Mouse (Mus musculus) hindbrain, embryonic 10.5 days (tissue): ENCODE measurements at regions not wholly inside any gene's neighbourhood (a gene's known extent, or its start where the extent isn't known, plus 50 kb on each side); places are given as distances from the start of the nearest gene placed in this dataset.

Experiments
- DNase-seq: peaks from one replicate; pipeline ENCODE4 v3.0.0-alpha.2; 2017; ENCODE audit warnings: low spot score
- H3K27ac ChIP-seq: fragments of 300-500 bp; sonication (generic); 2 replicates; pipeline ENCODE4 v1.5.1; 2016; ENCODE audit warnings: mild to moderate bottlenecking, moderate library complexity
- H3K27me3 ChIP-seq: fragments of 300-500 bp; sonication (generic); 2 replicates; pipeline ENCODE4 v1.6.1; 2016; ENCODE audit warnings: mild to moderate bottlenecking; ENCODE audit not compliant: poor library complexity, insufficient read depth, severe bottlenecking
- H3K36me3 ChIP-seq: fragments of 300-500 bp; sonication (generic); 2 replicates; pipeline ENCODE4 v1.6.1; 2016; ENCODE audit warnings: mild to moderate bottlenecking, moderate library complexity
- H3K4me1 ChIP-seq: fragments of 300-500 bp; sonication (generic); replicated peaks from 2 replicates; pipeline ENCODE4 v1.6.1; 2016; ENCODE audit warnings: mild to moderate bottlenecking
- H3K4me3 ChIP-seq: fragments of 300-500 bp; sonication (generic); 2 replicates; pipeline ENCODE4 v1.5.1; 2016; ENCODE audit warnings: mild to moderate bottlenecking, moderate library complexity
- H3K9me3 ChIP-seq: fragments of 300-500 bp; sonication (generic); 2 replicates; pipeline ENCODE4 v1.6.1; 2016; ENCODE audit warnings: mild to moderate bottlenecking, moderate library complexity
- WGBS: fragments of 180-500 bp; shearing (Covaris S2); methylation state at CpG from one replicate; pipeline ENCODE4 v1.1.7; 2016; 5-methylcytosine and 5-hydroxymethylcytosine counted together

DNA sequence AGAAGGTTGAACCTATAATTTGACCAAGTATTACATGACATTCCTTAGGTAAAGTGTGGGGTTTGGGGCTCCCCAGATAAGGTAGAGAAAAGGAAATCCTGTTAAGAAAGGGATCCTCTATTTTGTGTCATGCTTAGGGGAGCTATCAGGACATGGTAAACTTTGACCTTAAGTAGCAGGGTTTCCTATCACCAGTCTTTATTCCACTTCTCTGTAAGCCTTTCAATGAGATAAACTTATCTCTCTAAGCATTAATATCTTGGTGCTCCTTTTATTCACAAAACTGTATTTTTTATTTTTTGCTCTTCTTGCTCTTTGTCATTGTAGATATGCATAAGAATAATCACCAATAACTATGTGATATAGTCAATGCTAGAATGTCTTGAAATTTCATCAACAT, 194.4 kb upstream of the Rasa1 start:
- H3K27me3 ChIP-seq = no peaks in the 10 kb centered on the region
- no peak overlapping the region for H3K4me3 ChIP-seq
- no peaks in the 10 kb centered on the region for H3K9me3 ChIP-seq
- no peaks in the 10 kb centered on the region for H3K36me3 ChIP-seq
- no peaks in the 10 kb centered on the region for H3K4me1 ChIP-seq
- DNase-seq = no peak
- H3K27ac ChIP-seq = no peak overlapping the region

DNA sequence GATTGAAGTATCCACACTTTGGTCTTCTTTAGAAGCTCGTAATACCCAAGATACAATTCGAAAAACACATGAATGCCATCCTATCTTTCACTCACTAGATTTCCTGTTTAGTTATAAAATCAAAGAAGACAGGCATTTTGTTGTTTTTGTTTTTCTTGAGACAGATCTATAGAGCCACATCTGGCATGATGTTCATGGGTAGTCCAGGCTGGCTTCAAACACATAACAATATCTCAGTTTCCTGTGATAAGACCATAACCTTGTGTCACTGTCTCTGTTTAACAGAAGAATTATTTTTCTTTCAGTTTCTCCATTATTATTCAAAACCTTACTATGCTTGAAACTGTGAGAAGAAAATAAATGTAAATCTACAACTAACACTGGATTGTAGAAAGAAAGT, 190.5 kb upstream of the Rasa1 start:
- 88% methylated on average over 2 of the region's 2 CpGs for WGBS

DNA sequence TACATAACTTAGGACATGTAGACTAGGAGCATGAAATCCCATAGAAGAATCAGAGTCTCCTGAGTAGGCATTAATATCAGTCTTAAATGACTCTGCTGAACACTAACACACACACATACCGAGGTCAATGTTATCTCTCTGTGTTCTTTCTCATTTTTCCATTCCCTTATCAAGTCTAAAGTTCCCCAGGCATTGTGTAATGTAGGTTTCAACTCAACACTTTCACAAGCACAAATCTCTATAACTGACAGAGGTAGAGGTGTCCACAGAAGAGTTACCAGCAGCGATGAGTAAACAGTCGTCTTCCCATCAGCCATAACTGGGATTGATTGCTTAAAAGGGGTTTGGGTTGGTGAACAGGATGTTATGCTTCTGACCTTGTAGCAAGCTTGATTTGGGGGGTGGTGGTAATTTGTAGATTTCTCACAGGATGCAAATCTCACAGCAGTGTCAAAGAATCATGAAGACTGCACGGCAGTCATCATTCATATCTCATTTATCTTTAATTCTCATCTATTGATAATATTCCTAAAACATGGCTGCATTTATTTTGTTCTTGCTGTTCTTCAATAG, 187.4 kb upstream of the Rasa1 start:
- no peaks in the 10 kb centered on the region for H3K36me3 ChIP-seq
- H3K27ac ChIP-seq = no peak overlapping the region
- H3K4me1 ChIP-seq = no peaks in the 10 kb centered on the region
- no peaks in the 10 kb centered on the region for H3K9me3 ChIP-seq
- no peak overlapping the region for H3K4me3 ChIP-seq
- no peak for DNase-seq
- H3K27me3 ChIP-seq = no peaks in the 10 kb centered on the region
- 89% methylated on average over 4 of the region's 4 CpGs for WGBS

More for the DNA sequence above, 190.5 kb upstream of the Rasa1 start:
- H3K9me3 ChIP-seq = no peaks in the 10 kb centered on the region
- no peaks in the 10 kb centered on the region for H3K36me3 ChIP-seq
- no peak for DNase-seq
- no peaks in the 10 kb centered on the region for H3K4me1 ChIP-seq
- H3K27ac ChIP-seq = no peak overlapping the region
- no peaks in the 10 kb centered on the region for H3K27me3 ChIP-seq
- no peak overlapping the region for H3K4me3 ChIP-seq

DNA sequence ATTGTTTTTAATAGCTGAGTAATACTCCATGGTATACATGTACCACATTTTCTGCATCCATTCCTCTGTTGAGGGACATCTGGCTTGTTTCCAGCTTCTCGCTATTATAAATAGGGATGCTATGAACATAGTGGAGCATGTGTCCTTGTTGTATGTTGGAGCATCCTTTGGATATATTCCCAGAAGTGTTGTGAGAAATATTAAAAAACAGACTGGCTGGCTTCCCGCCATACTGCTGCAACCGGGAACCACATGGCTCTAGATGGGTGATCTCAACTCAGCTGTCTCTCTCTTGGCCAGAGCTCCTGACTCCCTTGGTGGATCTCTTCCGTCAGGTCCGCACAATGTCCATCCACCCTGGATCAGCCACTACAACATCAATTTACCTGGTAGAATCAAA, 182.4 kb upstream of the Rasa1 start:
- no peak overlapping the region for H3K27ac ChIP-seq
- H3K27me3 ChIP-seq = no peaks in the 10 kb centered on the region
- H3K36me3 ChIP-seq = no peaks in the 10 kb centered on the region
- no peaks in the 10 kb centered on the region for H3K9me3 ChIP-seq
- H3K4me1 ChIP-seq = no peaks in the 10 kb centered on the region
- DNase-seq = no peak
- H3K4me3 ChIP-seq = no peak overlapping the region
- WGBS = 93% methylated on average over 5 of the region's 5 CpGs

DNA sequence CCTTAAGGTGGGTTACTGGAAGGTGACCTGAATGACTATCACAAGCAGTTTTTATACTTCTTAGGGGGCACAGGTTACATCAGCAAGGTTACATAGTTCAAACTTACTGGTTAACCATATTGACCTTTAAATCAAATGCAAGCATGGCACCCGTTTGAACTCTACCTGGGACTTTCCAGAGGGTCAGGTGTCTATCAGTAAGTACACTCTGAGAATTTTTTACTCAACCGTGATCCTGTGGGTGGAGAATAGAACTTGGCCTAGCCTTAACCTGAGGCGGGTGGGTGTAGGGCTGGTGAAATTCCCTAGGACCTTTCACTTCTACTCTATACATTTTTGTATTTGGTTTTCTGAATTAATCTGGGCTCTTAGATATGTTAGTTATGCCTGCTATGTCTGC, 170.5 kb upstream of the Rasa1 start:
- WGBS = 88% methylated on average over 3 of the region's 3 CpGs
- no peaks in the 10 kb centered on the region for H3K36me3 ChIP-seq

DNA sequence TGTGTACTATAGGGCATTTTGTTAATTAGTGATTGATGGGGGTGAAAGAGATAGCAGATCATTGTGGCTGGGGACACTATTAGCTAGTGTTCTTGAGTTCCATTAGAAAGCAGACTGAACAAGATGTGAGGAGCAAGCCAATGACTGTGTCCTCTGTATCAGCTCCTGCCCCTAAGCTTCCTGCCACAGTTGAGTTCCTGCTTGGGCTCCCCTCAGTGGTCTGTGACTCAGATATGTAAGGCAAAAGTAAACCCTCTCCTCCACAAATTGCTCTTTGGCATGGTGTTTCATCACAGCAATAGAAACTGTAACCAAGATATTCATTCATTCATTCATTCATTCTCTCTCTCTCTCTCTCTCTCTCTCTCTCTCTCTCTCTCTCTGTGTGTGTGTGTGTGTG, 169.7 kb upstream of the Rasa1 start:
- no peak for DNase-seq
- H3K36me3 ChIP-seq = no peaks in the 10 kb centered on the region
- no peaks in the 10 kb centered on the region for H3K27me3 ChIP-seq
- no peak overlapping the region for H3K27ac ChIP-seq
- H3K4me1 ChIP-seq = no peaks in the 10 kb centered on the region
- H3K9me3 ChIP-seq = no peaks in the 10 kb centered on the region
- no peak overlapping the region for H3K4me3 ChIP-seq

More for the DNA sequence above, 170.5 kb upstream of the Rasa1 start:
- Histone ChIP-seq H3K27me3 (no peaks in the 10 kb centered on the region), H3K9me3 (no peaks in the 10 kb centered on the region), H3K4me1 (no peaks in the 10 kb centered on the region), H3K27ac (no peak overlapping the region), H3K4me3 (no peak overlapping the region)
- DNase-seq = no peak

DNA sequence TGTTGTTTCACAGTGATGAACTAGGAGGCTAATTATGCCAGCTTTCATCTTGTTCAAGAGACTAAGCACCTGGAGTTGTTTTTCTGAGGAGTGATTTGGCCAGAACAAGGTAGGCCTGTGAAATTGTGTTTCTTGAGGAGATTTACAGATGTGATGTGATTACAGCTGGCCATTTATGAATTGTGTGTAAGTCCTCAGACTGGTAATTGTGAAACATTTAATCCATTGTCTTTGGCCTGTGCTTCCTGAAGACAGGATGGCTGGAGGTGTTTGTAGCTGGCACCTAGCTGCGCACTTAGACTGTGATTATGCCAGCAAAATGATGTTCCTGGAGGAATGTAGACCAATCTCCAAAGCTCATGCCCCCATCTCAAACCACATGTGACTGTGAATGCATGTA, 150.7 kb upstream of the Rasa1 start:
- Histone ChIP-seq H3K4me1 (no peaks in the 10 kb centered on the region), H3K27me3 (no peaks in the 10 kb centered on the region), H3K27ac (no peak overlapping the region), H3K9me3 (no peaks in the 10 kb centered on the region), H3K36me3 (no peaks in the 10 kb centered on the region), H3K4me3 (no peak overlapping the region)
- no peak for DNase-seq
- WGBS = 93% methylated on average over 1 of the region's 1 CpGs

DNA sequence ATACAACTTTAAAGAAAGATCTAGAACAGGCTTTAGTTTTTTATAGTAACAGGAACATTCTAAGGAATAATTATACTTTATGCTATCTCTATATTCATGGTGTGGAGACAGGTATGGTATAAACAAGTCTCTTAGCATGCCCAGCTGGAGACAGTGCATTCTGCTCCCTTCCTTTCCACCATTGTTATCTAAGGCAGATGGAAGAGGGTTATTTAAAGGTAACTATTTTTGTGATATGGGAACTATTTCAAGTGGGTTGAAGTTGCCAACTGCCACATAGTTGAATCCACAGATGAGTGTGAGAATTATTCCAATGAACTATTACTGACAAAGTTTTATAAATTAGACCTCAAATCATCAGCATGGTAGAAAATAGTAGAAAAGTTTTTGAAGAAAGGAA, 148.9 kb upstream of the Rasa1 start:
- Histone ChIP-seq H3K27ac (no peak overlapping the region), H3K9me3 (no peaks in the 10 kb centered on the region), H3K36me3 (no peaks in the 10 kb centered on the region), H3K4me1 (no peaks in the 10 kb centered on the region), H3K27me3 (no peaks in the 10 kb centered on the region), H3K4me3 (no peak overlapping the region)
- no peak for DNase-seq

DNA sequence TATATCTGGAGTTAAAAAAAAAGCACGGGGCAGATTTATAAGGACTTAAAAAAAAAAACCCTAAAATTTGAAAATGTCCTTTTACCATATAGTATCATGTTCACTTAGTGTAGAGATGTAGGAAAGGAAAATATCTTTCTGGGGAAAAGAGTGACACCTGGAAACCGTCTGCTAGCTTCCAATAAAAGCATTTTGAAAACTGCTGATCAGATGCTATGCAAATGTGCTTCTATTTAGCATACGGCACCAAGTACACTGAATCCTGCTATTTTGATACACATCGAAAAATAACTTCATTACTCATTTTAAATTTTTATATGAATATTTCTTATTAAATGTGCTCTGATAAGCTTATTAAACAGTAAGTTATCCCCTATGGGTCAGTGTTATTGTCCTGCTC, 148.1 kb upstream of the Rasa1 start:
- no peaks in the 10 kb centered on the region for H3K9me3 ChIP-seq
- no peak overlapping the region for H3K27ac ChIP-seq
- 88% methylated on average over 4 of the region's 4 CpGs for WGBS
- no peaks in the 10 kb centered on the region for H3K4me1 ChIP-seq
- no peak for DNase-seq
- no peak overlapping the region for H3K4me3 ChIP-seq
- H3K36me3 ChIP-seq = no peaks in the 10 kb centered on the region
- no peaks in the 10 kb centered on the region for H3K27me3 ChIP-seq

DNA sequence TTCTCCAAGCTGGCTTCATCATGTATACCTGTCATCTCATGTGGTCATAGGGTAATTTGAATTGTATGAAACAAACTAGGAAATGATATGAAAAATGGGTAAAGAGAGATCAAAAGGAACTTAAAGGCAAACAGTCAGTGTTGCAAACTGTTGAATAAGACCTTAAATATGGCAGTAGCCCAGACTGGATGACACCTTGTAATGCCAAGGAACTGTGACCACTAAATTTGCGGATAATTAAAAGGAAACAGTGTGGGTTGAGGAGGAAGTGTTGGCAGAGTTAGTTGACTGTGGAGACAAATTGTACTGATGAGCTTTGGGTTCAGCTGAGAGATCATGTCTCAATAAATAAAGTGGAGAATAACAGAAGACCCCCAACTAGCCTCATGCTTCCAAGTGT, 147.3 kb upstream of the Rasa1 start:
- H3K4me3 ChIP-seq = no peak overlapping the region
- H3K9me3 ChIP-seq = no peaks in the 10 kb centered on the region
- H3K27me3 ChIP-seq = no peaks in the 10 kb centered on the region
- WGBS = 88% methylated on average over 1 of the region's 1 CpGs
- H3K27ac ChIP-seq = no peak overlapping the region
- H3K4me1 ChIP-seq = no peaks in the 10 kb centered on the region
- H3K36me3 ChIP-seq = no peaks in the 10 kb centered on the region
- no peak for DNase-seq

DNA sequence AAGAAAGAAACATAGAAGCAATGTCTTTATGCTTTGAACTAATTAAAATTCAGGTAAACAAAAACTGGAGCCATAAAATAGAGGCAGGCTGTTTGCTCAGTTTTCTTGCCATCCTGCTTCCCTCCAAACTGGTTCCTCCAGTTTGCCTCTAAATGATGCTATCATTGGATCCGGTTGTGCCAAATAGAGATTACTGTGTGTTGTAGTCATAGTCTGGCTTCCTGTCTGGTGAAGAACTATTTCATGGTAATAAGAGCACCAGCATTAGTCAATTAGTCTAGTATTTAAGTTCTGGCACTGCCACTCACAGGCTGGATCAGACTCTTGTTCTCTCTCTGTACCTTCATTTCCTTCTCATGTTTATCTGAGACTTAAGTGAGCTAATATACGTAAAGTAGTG, 141.9 kb upstream of the Rasa1 start:
- no peak overlapping the region for H3K27ac ChIP-seq
- H3K27me3 ChIP-seq = no peaks in the 10 kb centered on the region
- 93% methylated on average over 2 of the region's 2 CpGs for WGBS
- H3K4me3 ChIP-seq = no peak overlapping the region
- no peaks in the 10 kb centered on the region for H3K36me3 ChIP-seq
- no peak for DNase-seq
- no peaks in the 10 kb centered on the region for H3K9me3 ChIP-seq
- no peaks in the 10 kb centered on the region for H3K4me1 ChIP-seq

DNA sequence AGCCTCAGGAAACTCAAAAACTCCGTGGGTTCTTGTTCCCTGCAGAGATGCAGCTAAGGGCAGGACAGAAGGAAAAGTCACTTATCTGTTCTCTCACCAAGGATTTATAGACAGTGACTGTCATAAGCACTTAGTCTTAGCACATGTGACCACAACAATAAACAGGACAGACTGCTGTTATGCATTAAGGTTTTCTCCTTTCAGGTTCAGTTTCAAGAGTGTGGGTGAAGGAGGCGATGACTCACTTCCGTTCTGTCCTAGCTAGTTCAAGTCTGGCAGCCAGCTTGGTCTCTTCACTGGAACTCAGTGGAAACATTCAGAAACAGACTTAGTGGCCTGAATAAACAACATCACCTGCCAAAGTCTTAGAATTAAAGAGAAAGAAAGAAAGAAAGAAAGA, 141.1 kb upstream of the Rasa1 start:
- H3K9me3 ChIP-seq = no peaks in the 10 kb centered on the region
- no peak overlapping the region for H3K4me3 ChIP-seq
- WGBS = 85% methylated on average over 3 of the region's 3 CpGs
- no peaks in the 10 kb centered on the region for H3K36me3 ChIP-seq
- H3K27me3 ChIP-seq = no peaks in the 10 kb centered on the region
- no peak overlapping the region for H3K27ac ChIP-seq
- no peak for DNase-seq
- no peaks in the 10 kb centered on the region for H3K4me1 ChIP-seq

DNA sequence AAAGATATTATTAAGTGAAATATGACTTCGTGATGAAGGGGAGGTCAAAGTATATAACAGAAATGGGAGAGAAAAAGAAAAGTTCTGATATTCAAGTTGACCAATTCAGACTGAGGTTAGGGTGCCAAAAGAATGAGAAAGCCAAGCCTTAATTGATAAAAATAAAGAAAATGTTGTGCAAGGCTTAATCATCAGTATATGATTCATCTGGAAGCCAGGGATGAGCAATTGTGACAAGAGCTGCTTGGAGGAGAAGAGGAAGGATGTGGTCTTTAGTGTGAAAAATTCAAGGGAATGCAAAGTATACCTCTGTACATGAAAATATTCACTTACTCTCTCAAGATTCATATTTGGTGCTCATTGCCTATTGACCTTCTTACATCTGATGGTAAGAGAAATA, 129.7 kb upstream of the Rasa1 start:
- Histone ChIP-seq H3K4me3 (no peak overlapping the region), H3K36me3 (no peaks in the 10 kb centered on the region), H3K27ac (no peak overlapping the region), H3K9me3 (no peaks in the 10 kb centered on the region), H3K27me3 (no peaks in the 10 kb centered on the region), H3K4me1 (no peaks in the 10 kb centered on the region)
- 75% methylated on average over 1 of the region's 1 CpGs for WGBS
- no peak for DNase-seq

DNA sequence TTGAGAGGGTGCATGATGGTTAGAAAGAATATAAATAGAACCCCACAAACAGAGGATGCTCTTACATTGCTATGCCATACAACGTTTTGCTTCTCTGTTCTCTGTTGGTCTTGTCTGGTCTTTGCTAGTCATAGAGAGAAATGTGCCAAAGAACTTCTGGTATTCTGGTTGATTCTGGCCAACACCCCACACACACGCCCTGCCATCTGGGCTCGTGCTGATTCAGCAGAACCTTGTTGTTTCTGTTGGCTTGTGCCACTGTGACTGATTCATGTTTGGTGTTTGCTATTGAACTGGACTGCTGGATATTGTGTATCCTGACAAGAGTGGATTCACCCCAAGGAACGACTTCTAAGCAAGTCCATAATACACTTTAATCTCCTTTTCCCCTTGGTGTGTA, 126.0 kb upstream of the Rasa1 start:
- DNase-seq = no peak
- Histone ChIP-seq H3K27ac (no peak overlapping the region), H3K9me3 (no peaks in the 10 kb centered on the region), H3K4me1 (no peaks in the 10 kb centered on the region), H3K27me3 (no peaks in the 10 kb centered on the region), H3K36me3 (no peaks in the 10 kb centered on the region), H3K4me3 (no peak overlapping the region)
- 87% methylated on average over 4 of the region's 4 CpGs for WGBS
